Mouse (Mus musculus): ENCODE results near the gene Hjurp.

Gene Hjurp

GRCm38 (mm10) chr1:88279111-88280005 lies 1.9 kb upstream of the Hjurp start:
- DNase-seq: peak; percentile 95

- no peak for DNase-seq
Observed at GRCm38 (mm10) chr1:88277818-88278511, 532 bp upstream of the Hjurp start.

- DNase-seq: no peak
Observed at GRCm38 (mm10) chr1:88276524-88277097, 822 bp downstream of the Hjurp start.

GRCm38 (mm10) chr1:88275698-88276523 lies 1.5 kb downstream of the Hjurp start:
- no peak for DNase-seq

GRCm38 (mm10) chr1:88275078-88275680 lies 2.3 kb downstream of the Hjurp start:
- no peak for DNase-seq

GRCm38 (mm10) chr1:88274371-88275077 lies 2.9 kb downstream of the Hjurp start:
- DNase-seq: no peak

- DNase-seq: no peak
Observed at GRCm38 (mm10) chr1:88273832-88274231, 3.6 kb downstream of the Hjurp start.

GRCm38 (mm10) chr1:88273326-88273725 lies 4.1 kb downstream of the Hjurp start:
- DNase-seq: no peak

GRCm38 (mm10) chr1:88272851-88273250 lies 4.6 kb downstream of the Hjurp start:
- DNase-seq: no peak

- no peak for DNase-seq
Observed at GRCm38 (mm10) chr1:88269539-88270309, 7.7 kb downstream of the Hjurp start.

- no peak for DNase-seq
Observed at GRCm38 (mm10) chr1:88268070-88268469, 9.4 kb downstream of the Hjurp start.

GRCm38 (mm10) chr1:88267489-88267888 lies 9.9 kb downstream of the Hjurp start:
- no peak for DNase-seq

- no peak for DNase-seq
Observed at GRCm38 (mm10) chr1:88266123-88266522, 11.3 kb downstream of the Hjurp start.

- no peak for DNase-seq
Observed at GRCm38 (mm10) chr1:88264869-88265240, 12.6 kb downstream of the Hjurp start.

GRCm38 (mm10) chr1:88264237-88264868 lies 13.1 kb downstream of the Hjurp start:
- no peak for DNase-seq

- DNase-seq: no peak
Observed at GRCm38 (mm10) chr1:88263778-88264177, 13.7 kb downstream of the Hjurp start.

- no peak for DNase-seq
Observed at GRCm38 (mm10) chr1:88262961-88263360, 14.5 kb downstream of the Hjurp start.

GRCm38 (mm10) chr1:88262255-88262654 lies 15.2 kb downstream of the Hjurp start:
- DNase-seq: peak; percentile 60

GRCm38 (mm10) chr1:88261706-88262105 lies 15.7 kb downstream of the Hjurp start:
- DNase-seq: no peak

GRCm38 (mm10) chr1:88260604-88261377 lies 16.6 kb downstream of the Hjurp start:
- no peak for DNase-seq

Data from kidney, adult 9 months (tissue).